Mouse (Mus musculus) CH12.LX (cell line): ENCODE data around the gene Gm7694.

Source experiments
- BHLHE40 ChIP-seq: IDR thresholded peaks from 2 replicates; pipeline ENCODE4 v1.6.1; 2011; ENCODE audit warnings: mild to moderate bottlenecking, low read depth, low read length, improper control_type of control experiment
- CTCF ChIP-seq, 2 experiments: IDR thresholded peaks in 1 of 2; conservative IDR thresholded peaks in 1 of 2; 2 replicates each; pipeline ENCODE4 v1.5.1; 2011 to 2012; ENCODE audit warnings: low read depth in 2 of 2, low read length in 2 of 2, improper control_type of control experiment in 1 of 2, inconsistent platforms in 1 of 2, mild to moderate bottlenecking in 1 of 2, moderate library complexity in 1 of 2
- E2F4 ChIP-seq: IDR thresholded peaks from 2 replicates; pipeline ENCODE4 v1.6.1; 2011; ENCODE audit warnings: low read depth, low read length, improper control_type of control experiment; ENCODE audit not compliant: insufficient replicate concordance
- EP300 ChIP-seq: IDR thresholded peaks from 2 replicates; pipeline ENCODE4 v1.6.1; 2011; ENCODE audit warnings: low read length, improper control_type of control experiment
- ETS1 ChIP-seq: conservative IDR thresholded peaks from 2 replicates; pipeline ENCODE4 v1.6.1; 2012; ENCODE audit warnings: low read depth, mild to moderate bottlenecking, inconsistent platforms, low read length, improper control_type of control experiment, moderate library complexity
- HCFC1 ChIP-seq: IDR thresholded peaks from 2 replicates; pipeline ENCODE4 v1.6.1; 2012; ENCODE audit warnings: low read depth, mild to moderate bottlenecking, inconsistent platforms, low read length, improper control_type of control experiment
- JUND ChIP-seq: conservative IDR thresholded peaks from 2 replicates; pipeline ENCODE4 v1.6.1; 2011; ENCODE audit warnings: low read depth, low read length, improper control_type of control experiment
- KAT2A ChIP-seq: IDR thresholded peaks from 2 replicates; pipeline ENCODE4 v1.6.1; 2012; ENCODE audit warnings: low read length, improper control_type of control experiment, inconsistent platforms; ENCODE audit not compliant: insufficient replicate concordance
- POLR2AphosphoS2 ChIP-seq: IDR thresholded peaks from 2 replicates; pipeline ENCODE4 v1.6.1; 2011; ENCODE audit warnings: low read depth, low read length, improper control_type of control experiment
- TCF12 ChIP-seq: IDR thresholded peaks from 2 replicates; pipeline ENCODE4 v1.6.1; 2014; ENCODE audit warnings: low read depth, mild to moderate bottlenecking, inconsistent platforms, low read length, improper control_type of control experiment
- ZMIZ1 ChIP-seq: IDR thresholded peaks from 2 replicates; pipeline ENCODE4 v1.6.1; 2012; ENCODE audit warnings: low read depth, mild to moderate bottlenecking, inconsistent platforms, low read length, improper control_type of control experiment

DNA sequence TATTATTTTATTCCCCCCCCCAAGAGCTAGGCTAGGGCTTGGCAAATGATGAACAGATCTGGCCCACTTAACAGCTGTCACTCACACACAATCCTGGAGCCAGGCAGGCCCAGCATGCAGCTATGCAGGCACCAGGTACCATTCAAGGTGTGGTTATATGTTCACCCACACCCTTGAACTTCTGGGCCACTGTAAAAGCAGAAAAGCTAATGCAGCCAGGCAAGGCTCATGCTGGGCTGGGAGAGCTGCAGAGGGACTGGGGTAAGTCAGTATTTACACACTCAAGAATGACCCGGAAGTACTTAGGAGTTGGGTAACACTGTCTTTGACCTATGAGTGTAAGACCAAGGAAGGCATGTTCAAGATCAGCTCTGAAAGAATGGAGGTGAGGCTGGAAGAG, 18.2 kb upstream of the Gm7694 start:
- TF ChIP-seq CTCF (conservative IDR thresholded peaks at IDR 0.05 in 1 of 2, IDR thresholded peaks at IDR 0.05 in 1 of 2; ENCODE audit: low read depth in 2 of 2, low read length in 2 of 2), result no peak
- no peak for TF ChIP-seq ETS1
- no peak for TF ChIP-seq HCFC1
- no peak for TF ChIP-seq KAT2A
- TF ChIP-seq BHLHE40, result no peak
- no peak for TF ChIP-seq JUND
- no peak for TF ChIP-seq E2F4
- TF ChIP-seq TCF12, result no peak
- no peak for TF ChIP-seq ZMIZ1
- no peak for TF ChIP-seq EP300
- no peak for TF ChIP-seq POLR2AphosphoS2
